Mouse (Mus musculus): ENCODE results near the gene Tnxb.

Tnxb gene

GRCm38 (mm10) chr17:34670235-34670634, at the start of gene Tnxb:
TSS of gene Tnxb (plus strand) at chr17:34670535.
- DNase-seq (ENCODE audit: low spot score in 2 of 2): no peak

DNA sequence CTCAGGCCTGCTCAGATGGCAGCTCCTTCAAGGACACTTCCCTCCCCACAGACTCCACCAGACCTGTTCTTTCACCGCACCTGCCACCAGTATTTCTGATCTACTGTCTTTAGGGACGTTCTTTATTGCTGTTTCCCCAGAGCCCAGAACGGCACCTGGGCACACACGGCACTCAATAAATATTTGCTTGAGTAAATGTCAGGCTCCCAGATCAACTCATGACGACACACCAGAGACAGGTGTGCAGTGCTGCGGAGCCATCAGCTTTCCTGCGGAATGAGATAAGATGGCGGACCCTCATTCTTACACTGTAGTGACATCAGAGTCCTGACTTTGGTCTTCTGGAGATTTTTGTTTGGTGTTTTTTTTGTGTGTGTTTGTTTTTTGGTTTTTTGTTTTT, 49.3 kb upstream of the Tnxb start:
- DNase-seq (ENCODE audit: low spot score in 2 of 2): no peak

DNA sequence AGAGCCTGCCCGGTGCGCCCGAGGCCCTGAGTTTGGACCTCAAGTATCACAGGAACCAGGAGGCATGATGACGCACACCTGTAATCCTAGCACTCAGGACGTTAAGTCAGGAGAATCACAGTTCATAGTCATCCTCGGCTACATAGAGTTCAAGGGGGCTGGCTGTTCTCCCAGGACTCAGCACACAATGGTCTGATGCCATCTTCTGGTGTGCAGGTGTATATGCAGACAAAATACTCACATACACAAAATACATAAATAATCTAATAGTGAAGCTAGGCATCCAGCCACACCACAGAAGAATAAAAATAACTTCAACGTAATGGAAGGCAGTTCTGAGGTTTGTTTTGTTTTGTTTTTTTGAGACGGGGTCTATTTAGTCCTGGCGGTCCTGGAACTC, 47.2 kb upstream of the Tnxb start:
- no peak for DNase-seq (ENCODE audit: low spot score in 2 of 2)

- DNase-seq (ENCODE audit: low spot score in 2 of 2): no peak
These were observed 45.4 kb upstream of the Tnxb start for GRCm38 (mm10) chr17:34624981-34625380.

DNA sequence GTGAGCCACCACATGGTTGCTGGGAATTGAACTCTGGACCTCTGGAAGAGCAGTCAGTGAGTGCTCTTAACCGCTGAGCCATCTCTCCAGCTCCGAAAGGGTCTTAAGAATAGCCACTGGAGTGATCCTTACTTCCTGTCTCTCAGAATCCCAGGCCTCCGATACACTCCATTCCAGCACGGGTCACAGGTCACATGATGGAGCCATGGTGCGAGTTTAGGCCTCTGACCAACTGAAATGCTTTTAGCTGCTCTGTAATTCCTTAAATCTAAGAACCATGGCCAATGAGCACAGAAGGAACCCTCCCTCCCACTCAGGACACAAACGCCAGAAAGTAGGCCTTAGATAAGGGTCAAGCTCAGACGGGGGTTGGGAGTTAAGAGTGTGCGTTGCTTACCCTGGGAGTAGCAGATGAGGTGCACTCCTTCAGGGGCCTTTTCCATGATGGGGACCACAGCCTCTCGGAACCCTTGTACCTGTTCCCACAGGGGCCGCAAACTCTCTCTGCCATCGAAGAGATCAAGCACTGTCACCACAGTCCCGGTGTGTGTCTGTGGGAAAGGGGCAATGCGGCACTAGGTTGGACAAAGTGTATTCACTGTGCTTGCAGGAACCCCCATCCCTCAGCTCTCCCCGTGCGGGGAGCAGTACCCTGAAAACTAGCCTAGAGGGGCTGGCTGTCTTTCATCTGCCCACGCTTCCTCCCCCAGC, 44.1 kb upstream of the Tnxb start:
- DNase-seq (ENCODE audit: low spot score in 2 of 2): no peak

DNA sequence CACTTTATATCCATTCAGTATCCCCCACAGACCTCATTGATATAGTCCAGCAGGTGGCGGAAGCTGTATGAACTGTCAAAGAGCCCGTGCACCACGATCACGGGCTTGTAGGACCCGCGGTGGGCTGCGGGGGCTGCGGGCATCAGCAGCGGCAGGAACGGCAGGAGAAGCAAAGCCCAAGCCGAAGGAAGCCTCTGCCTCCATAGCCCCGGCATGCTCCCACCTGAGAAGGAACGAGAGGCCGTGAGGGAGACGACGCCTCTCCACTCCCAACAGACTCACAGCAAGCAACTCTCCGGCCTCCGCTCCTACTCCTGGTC, 43.6 kb upstream of the Tnxb start:
- peak; percentile 44 to 54 for DNase-seq (ENCODE audit: low spot score in 2 of 2)

DNA sequence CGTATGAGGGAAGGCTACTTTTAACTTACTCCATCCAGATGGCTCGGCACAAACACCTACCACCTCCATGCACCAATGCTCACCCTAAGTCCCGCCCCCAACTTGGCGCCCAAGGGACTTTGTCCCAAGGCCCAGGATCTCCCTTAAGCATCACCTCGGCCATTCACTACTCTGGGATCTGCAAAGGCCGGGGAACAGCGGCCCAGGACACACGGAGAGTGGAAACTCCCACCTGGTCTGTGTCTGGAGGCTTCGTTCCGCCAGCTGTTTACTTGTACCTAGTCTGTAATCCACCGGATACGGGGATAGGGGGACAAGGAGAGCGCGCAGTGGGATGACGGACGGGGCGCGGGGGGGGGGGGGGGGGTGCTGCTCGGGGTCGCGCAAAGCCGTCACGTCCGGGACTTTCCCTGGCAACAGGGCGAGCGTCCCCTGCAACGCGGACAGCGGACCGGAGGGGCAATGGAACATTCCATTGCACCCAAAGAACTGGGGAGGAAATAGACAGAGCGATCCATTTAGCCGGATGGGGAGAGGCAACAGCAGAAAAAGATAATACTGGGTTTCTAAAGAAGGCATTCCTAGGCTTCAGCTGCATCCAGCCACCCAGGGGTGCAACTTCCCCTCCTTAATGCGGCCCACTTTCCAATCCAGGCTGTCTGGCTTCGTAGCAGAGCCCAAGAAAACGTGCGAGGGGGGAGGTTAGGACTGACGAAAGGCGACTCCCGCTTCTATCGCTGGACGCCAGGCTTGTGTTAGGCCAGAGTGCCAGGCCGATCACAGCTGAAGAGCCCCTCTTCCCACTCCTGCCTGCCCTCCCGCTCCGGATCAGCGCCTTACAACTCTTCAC, 43.0 kb upstream of the Tnxb start:
- peak; percentile 71 to 79 for DNase-seq (ENCODE audit: low spot score in 2 of 2)

- peak; percentile 60 to 68 for DNase-seq (ENCODE audit: low spot score in 2 of 2)
These were observed 42.2 kb upstream of the Tnxb start, which contains the start of gene Ppt2 for GRCm38 (mm10) chr17:34627943-34628643. TSS of gene Ppt2 (minus strand) at chr17:34628510.

DNA sequence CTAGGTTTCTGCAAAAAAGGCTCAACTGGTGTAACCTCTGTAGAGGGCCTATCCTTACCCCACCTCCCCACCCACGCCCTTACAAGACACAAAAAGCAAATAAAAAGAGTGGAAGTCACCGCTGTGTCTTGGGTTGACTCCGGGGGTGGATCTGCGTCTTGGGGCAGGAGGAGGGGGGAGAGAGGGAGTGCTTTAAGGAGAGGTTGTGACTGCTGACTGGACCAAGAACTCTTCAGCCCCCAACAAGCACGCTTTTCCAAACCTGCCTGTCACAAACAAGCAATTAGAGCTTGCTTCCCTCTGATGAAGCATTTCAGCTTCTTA, 41.7 kb upstream of the Tnxb start:
- peak; percentile 37 to 38 for DNase-seq (ENCODE audit: low spot score in 2 of 2)

DNA sequence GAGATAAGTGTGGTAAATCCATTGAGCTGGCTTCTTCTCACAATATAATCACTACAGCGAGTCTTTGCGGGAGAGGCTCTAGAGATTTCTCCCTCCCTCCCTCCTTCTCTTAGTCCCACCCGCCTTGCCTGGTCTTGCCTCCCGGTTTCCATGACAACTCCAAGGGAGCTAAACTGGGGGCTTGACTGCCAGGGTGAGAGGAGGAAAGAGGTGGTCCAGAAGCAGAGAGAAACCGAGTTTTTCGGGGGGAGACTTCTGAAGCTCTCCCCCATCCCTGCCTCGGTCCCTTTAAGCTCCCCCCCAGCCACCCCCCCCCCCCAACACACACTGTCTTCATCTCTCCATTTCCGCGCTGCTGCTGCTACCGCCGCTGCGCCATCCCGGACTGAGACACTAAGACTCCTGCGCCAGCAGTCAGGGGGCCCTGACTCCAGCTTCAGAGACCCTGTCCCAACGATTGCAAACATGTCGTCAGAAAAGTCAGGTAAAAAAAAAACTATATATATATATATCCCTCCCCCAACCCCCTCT, 41.0 kb upstream of the Tnxb start, which contains the start of gene Prrt1:
Prrt1 (plus strand) TSS at position 313 of the 531 bp plus-strand sequence.
- peak; percentile 47 to 51 for DNase-seq (ENCODE audit: low spot score in 2 of 2)

DNA sequence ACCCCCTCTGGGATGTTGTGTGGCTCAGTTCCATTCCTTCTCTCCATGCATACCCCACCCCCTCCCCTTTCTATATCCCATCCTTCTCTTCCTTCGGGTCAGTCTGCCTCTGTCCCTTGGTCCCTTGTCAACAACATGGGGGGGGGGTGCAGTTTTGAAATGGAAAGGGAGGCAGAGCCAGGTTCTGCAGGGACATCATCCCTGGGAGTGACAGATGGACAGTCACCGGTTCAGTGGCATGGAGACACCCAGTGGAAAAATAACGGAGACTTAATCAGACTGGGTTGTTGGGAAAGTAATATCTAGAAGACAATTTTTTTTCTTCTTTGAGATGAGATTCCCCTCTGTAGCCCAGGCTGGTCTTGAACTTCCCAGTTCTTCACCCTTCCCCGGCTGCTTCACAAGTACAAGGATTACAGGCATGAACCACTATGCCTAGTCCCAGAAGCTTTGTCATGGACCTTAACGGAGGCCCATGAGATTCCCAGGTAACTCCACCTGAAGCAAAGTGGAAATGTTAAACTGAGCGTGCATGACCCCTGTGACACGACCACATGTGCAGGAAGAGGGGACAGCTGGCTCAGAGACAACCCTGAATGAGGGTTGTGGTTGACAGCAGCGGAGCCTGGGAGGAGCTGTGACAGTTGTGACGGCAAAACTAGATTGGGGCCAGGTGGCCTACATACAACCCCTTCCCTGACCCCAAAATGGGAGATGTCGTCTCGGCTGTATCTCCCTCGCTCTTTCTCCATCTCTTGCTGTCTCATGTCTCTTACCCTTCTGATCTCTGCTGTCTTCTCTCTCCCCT, 40.3 kb upstream of the Tnxb start:
- DNase-seq (ENCODE audit: low spot score in 2 of 2): peak; percentile 82 to 86

GRCm38 (mm10) chr17:34630761-34631301, 39.5 kb upstream of the Tnxb start:
- peak; percentile 70 for DNase-seq (ENCODE audit: low spot score in 2 of 2)

- peak in 1 of 2 experiments; percentile 33 for DNase-seq (ENCODE audit: low spot score in 2 of 2)
These were observed 38.7 kb upstream of the Tnxb start for GRCm38 (mm10) chr17:34631647-34632046.

- DNase-seq (ENCODE audit: low spot score in 2 of 2): peak; percentile 82 to 89
These were observed 38.1 kb upstream of the Tnxb start for GRCm38 (mm10) chr17:34632261-34632691.

GRCm38 (mm10) chr17:34635671-34636070, 34.7 kb upstream of the Tnxb start:
- no peak for DNase-seq (ENCODE audit: low spot score in 2 of 2)

- DNase-seq (ENCODE audit: low spot score in 2 of 2): no peak
These were observed 32.9 kb upstream of the Tnxb start for GRCm38 (mm10) chr17:34637459-34637858.

DNA sequence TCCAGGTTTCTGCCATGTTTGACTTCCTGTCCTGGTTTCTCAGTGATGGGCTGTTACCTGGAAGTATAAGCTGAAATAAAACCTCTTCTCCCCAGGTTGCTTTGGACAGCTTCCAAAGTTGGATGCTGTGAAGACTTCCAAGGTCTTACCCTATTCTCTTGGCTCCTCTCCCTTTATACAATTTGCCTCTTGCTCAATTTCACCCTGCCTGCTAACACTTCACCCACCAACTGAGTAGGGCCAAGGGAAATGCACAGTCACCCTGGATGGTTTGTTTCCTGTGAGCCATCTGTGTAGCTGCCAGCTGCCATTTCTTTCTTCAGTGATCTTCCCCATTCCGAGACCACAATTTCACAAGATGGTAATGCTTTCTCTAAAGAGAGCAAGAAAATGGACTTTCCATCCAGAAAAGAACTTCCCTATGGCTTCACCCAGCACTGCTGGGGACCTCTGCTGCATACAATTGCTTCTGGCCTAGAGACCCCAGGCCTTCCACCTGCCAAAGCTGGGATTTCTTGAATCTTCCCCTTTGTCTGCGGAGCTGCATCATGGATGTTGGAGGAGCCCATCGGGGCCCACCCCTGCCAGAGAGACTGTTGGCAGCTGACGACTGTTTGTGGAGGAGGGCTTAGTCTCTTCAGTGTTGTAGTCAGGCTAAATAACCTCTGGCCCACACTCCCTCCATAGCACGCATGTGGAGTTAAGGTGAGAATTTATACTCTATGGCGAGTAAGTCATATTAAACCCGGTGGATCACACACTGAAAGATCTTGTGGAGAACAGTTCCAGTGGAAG, 30.7 kb upstream of the Tnxb start:
- no peak for DNase-seq (ENCODE audit: low spot score in 2 of 2)

DNA sequence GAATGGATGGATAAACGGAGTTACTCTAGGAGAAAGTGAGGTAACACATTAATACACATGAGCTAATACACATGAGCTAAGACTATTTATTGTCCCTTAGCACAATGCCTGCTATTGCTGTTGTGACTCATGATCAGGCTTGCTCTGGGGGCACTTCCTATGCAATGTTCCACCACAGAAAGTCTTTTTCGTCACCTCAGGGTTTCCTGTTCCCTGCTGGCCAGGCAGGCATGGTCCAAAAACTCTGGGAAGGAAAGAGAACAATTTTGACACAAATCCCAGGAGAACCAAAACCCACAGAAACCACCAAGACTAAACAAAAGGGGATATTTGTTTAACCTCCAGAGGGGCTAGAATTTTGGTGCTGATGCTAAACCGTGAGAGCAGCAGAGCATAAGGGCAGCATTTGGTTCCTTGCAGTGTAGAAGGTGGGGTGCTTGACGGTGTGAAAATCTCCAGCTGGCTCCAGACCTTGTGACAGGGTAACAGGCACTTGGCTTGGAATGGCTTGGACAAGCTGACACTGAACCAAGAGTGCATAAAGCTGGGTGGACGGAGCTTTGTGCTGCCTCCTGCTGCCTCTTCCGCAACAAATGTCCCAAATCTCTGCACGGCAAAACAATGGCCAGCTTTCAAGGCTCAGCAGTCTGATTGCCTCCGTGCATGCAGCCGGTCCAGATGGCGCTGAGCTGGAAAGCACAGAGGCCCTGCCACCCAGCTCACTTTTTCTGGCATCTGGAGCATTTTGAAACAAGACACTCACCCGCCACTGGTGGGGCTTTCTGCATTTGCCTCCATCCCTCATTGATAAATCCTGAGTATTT, 29.3 kb upstream of the Tnxb start:
- no peak for DNase-seq (ENCODE audit: low spot score in 2 of 2)

DNA sequence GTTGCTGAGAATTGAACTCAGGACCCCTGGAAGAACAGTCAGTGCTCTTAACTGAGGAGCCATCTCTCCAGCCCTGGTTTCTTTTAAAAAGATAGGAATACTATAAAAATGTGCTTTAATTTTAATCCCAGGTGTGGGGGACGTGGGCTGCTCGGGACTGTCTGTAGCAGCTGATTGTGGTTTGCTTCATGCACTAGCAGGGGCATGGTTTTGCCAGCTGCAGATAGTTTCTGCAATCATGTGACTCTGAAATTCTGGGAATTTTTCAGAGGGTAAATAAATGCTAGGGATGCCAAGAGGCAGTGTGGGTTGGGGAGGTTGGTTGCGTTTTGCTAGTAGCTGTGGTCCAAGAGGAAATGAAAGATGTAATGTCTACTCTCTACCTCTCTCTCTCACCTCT, 28.4 kb upstream of the Tnxb start:
- no peak for DNase-seq (ENCODE audit: low spot score in 2 of 2)

Data from thymus, postnatal 10 days (tissue).